Mouse (Mus musculus) stomach, embryonic 15.5 days (tissue): ENCODE measurements around the gene Entpd6. TPM values are rescaled to one million over a fixed set of nuclear protein-coding genes. Genes with fewer than 3 reads are reported as not detected.

ENCODE experiments used
- polyA plus RNA-seq: library from polyadenylated mRNA; unstranded; fragments of >200 nt; fragmentation: Nextera tagmentation; extraction: Ambion mirVana; gene quantifications from 2 replicates; pipeline ENCODE4 v1.2.1, GENCODE M21; 2015

Entpd6 gene
- polyA plus RNA-seq, 1 experiment from 2014 or later: 27.3 TPM

Other genes starting within 250 kb of the Entpd6 start
- gene Cst7, start 178.6 kb upstream of the Entpd6 start, polyA plus RNA-seq: 0.89 and 1.2 TPM in 2 replicates
- gene Apmap, start 140.5 kb upstream of the Entpd6 start, polyA plus RNA-seq: 40.1 and 40.5 TPM in 2 replicates
- gene Acss1, start 80.5 kb upstream of the Entpd6 start, polyA plus RNA-seq: 27.8 and 30.9 TPM in 2 replicates
- not detected in 2 replicates for gene Vsx1, start 59.7 kb upstream of the Entpd6 start, polyA plus RNA-seq
- gene Pygb, start 37.7 kb downstream of the Entpd6 start, polyA plus RNA-seq: 97.5 and 99.4 TPM in 2 replicates
- 58.3 and 58.7 TPM in 2 replicates for gene Abhd12, start 155.7 kb downstream of the Entpd6 start, polyA plus RNA-seq
- gene Gins1, start 156.4 kb downstream of the Entpd6 start, polyA plus RNA-seq: 33.3 and 35.6 TPM in 2 replicates